In the genomic region with DNA sequence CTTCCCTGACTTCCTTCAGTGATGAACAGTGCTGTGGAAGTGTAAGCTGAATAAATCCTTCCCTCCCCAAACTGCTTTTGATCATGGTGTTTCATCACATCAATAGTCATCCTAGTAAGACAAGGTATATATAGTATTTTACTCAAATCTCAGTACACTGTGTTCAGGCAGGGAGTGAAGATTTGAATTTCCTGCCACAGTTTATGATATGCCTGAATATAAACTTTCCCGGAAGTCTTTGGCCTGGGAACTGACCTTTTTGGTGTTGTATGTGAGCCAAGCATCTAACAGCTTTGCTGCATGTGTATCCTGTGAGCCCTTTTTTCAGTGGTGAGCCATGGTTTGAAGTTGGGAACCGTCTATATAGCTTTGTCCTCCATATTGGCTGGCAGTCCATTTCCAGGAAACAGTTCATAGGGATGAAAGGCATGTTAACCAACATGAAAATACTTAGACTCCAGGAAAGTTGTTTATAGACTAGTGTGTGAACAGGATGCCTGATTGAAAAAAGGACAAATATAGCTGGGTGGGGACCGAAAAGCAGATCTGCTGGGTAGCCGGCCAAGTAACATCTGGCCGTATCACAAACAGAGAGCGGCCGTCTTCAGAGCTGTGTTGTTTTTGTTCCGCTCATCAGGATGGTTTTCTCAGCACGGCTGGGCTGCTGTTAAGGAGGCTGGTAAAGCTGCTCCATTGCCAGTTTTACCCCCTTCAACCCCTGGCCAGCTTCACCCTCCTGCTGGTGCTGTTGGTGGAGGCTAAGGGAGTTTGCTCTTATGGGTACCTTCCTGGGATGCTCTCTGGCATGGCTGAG, we compare ENCODE assay signal across 9 mouse cellular contexts.
DNase-seq lines count a peak whose midpoint lies in the region; ATAC-seq and TF ChIP-seq lines count a peak whose summit lies in the region.
"Had no signal": no experiment of that assay in that cellular context is flagged by ENCODE, and none has a peak within 500 bp of the region (broad histone marks: within the 10 kb centered on the region; RNA-seq: fewer than 3 reads in every experiment).

No protein-coding gene starts in this region.

- H3K9me3 ChIP-seq in forebrain, postnatal 0 days (ENCODE audit: low read length): no peaks in the 10 kb centered on the region
- no peaks in the 10 kb centered on the region for H3K9me3 ChIP-seq in forebrain, embryonic 15.5 days
- H3K9me3 ChIP-seq in limb, embryonic 15.5 days: no peaks in the 10 kb centered on the region

- no peak for TF ChIP-seq CTCF in forebrain, postnatal 0 days (IDR thresholded peaks at IDR 0.05; ENCODE audit: low read depth)

- 83% methylated on average over 9 of the region's 9 CpGs for WGBS in forebrain, postnatal 0 days
- 81% methylated on average over 9 of the region's 9 CpGs for WGBS in forebrain, embryonic 15.5 days
- 40% methylated on average over 9 of the region's 9 CpGs for WGBS in limb, embryonic 15.5 days

- DNase-seq in forebrain, postnatal 0 days: no peak
- DNase-seq in urinary bladder, postnatal 36 days (ENCODE audit: low spot score in 2 of 2): peak; percentile 15 to 40
- DNase-seq in urinary bladder, postnatal 10 days (ENCODE audit: low spot score): no peak
- DNase-seq in adrenal gland, adult 2 months: no peak
- DNase-seq: cerebellum, postnatal 10 days had no signal

- no peaks in the 10 kb centered on the region for H3K4me1 ChIP-seq in forebrain, postnatal 0 days (ENCODE audit: insufficient read depth)
- H3K4me1 ChIP-seq in forebrain, embryonic 15.5 days: peaks cover 15% of the 10 kb centered on the region
- peaks cover 17% of the 10 kb centered on the region for H3K4me1 ChIP-seq in limb, embryonic 15.5 days

- no peak overlapping the region for H3K9ac ChIP-seq in forebrain, postnatal 0 days
- H3K9ac ChIP-seq in forebrain, embryonic 15.5 days (replicated peaks): no peak overlapping the region
- H3K9ac ChIP-seq in limb, embryonic 15.5 days: no peak overlapping the region

- no peak for ATAC-seq in forebrain, postnatal 0 days
- ATAC-seq in forebrain, embryonic 15.5 days (replicated peaks): no peak
- no peak; the same call in 1 of the 2 replicates for ATAC-seq in limb, embryonic 15.5 days (ENCODE audit: insufficient number of reproducible peaks, low FRiP score, low TSS enrichment, low read depth)
- ATAC-seq in erythroblast, adult 5-6 weeks (replicated peaks; ENCODE audit: low FRiP score, poor library complexity, severe bottlenecking): no peak
- no peak for ATAC-seq in cerebellum, adult (ENCODE audit: insufficient number of reproducible peaks, low FRiP score, low TSS enrichment)

- H3K4me2 ChIP-seq in forebrain, postnatal 0 days (ENCODE audit: low read depth): no peak overlapping the region
- H3K4me2 ChIP-seq in forebrain, embryonic 15.5 days (replicated peaks): no peak overlapping the region
- no peak overlapping the region; the same call in 1 of the 2 replicates for H3K4me2 ChIP-seq in limb, embryonic 15.5 days

- no peaks in the 10 kb centered on the region for H3K27me3 ChIP-seq in forebrain, postnatal 0 days (ENCODE audit: insufficient read depth, low read length)
- no peaks in the 10 kb centered on the region for H3K27me3 ChIP-seq in forebrain, embryonic 15.5 days
- no peaks in the 10 kb centered on the region for H3K27me3 ChIP-seq in limb, embryonic 15.5 days

- H3K27ac ChIP-seq in forebrain, postnatal 0 days (ENCODE audit: low read depth, low read length): peak overlapping the region; percentile 35; the same call in 1 of the 2 replicates
- H3K27ac ChIP-seq in forebrain, embryonic 15.5 days (replicated peaks): no peak overlapping the region
- peak overlapping the region; percentile 44 for H3K27ac ChIP-seq in limb, embryonic 15.5 days

- H3K4me3 ChIP-seq in forebrain, postnatal 0 days (ENCODE audit: low read depth, low read length): no peak overlapping the region
- no peak overlapping the region for H3K4me3 ChIP-seq in forebrain, embryonic 15.5 days
- H3K4me3 ChIP-seq in limb, embryonic 15.5 days: no peak overlapping the region

- H3K36me3 ChIP-seq in forebrain, postnatal 0 days (ENCODE audit: insufficient read depth): no peaks in the 10 kb centered on the region
- H3K36me3 ChIP-seq in forebrain, embryonic 15.5 days: no peaks in the 10 kb centered on the region
- no peaks in the 10 kb centered on the region for H3K36me3 ChIP-seq in limb, embryonic 15.5 days

Comparison
In these comparisons a context has a peak if more than half of its experiments do, and no peak if none do; other contexts are left out.
1. DNase-seq: peak in urinary bladder, postnatal 36 days (2 of 2); none in forebrain, postnatal 0 days (single experiment), urinary bladder, postnatal 10 days (single experiment) and adrenal gland, adult 2 months (single experiment).